Mouse (Mus musculus) MEL (cell line): ENCODE measurements around the gene Il27ra. TPM values are rescaled to one million over a fixed set of nuclear protein-coding genes. Genes with fewer than 3 reads are reported as not detected.

ENCODE experiments used
- DNase-seq: peaks from one replicate; pipeline ENCODE4 v3.0.0; 2011; ENCODE audit warnings: low read depth, low spot score
- H3K27ac ChIP-seq: 2 replicates; pipeline ENCODE4 v1.5.1; 2012; ENCODE audit warnings: low read depth, mild to moderate bottlenecking, control low read depth, low read length, moderate library complexity; ENCODE audit not compliant: control insufficient read depth
- H3K27me3 ChIP-seq, 2 experiments: fragments of 150-350 bp in 1 of 2; sonication (generic) in 1 of 2; 2 replicates each; pipeline ENCODE4 v1.6.1; 2012; ENCODE audit warnings: low read length in 2 of 2, mild to moderate bottlenecking in 2 of 2, improper control_type of control experiment in 1 of 2, moderate library complexity in 1 of 2; ENCODE audit not compliant: insufficient read depth in 2 of 2, control insufficient read depth in 1 of 2
- H3K36me3 ChIP-seq, 2 experiments: 2 replicates each; pipeline ENCODE4 v1.6.1; 2012 to 2014; ENCODE audit warnings: low read length in 2 of 2, improper control_type of control experiment in 1 of 2, inconsistent platforms in 1 of 2, mild to moderate bottlenecking in 1 of 2; ENCODE audit not compliant: insufficient read depth in 2 of 2, control insufficient read depth in 1 of 2
- H3K4me1 ChIP-seq, 2 experiments: fragments of 150-350 bp in 1 of 2; sonication (generic) in 1 of 2; 2 replicates each; pipeline ENCODE4 v1.6.1; 2012; ENCODE audit warnings: low read length in 2 of 2, improper control_type of control experiment in 1 of 2, mild to moderate bottlenecking in 1 of 2; ENCODE audit not compliant: insufficient read depth in 2 of 2, control insufficient read depth in 1 of 2
- H3K4me3 ChIP-seq, 2 experiments: fragments of 150-350 bp in 1 of 2; sonication (generic) in 1 of 2; 2 replicates each; pipeline ENCODE4 v1.5.1; 2012; ENCODE audit warnings: low read depth in 2 of 2, low read length in 2 of 2, mild to moderate bottlenecking in 2 of 2, moderate library complexity in 2 of 2, control low read depth in 1 of 2, improper control_type of control experiment in 1 of 2; ENCODE audit not compliant: control insufficient read depth in 1 of 2, insufficient read depth in 1 of 2
- H3K79me2 ChIP-seq: 2 replicates; pipeline ENCODE4 v1.6.1; 2012; ENCODE audit warnings: mild to moderate bottlenecking, low read length, moderate library complexity; ENCODE audit not compliant: control insufficient read depth, poor library complexity, insufficient read depth
- H3K9ac ChIP-seq: 2 replicates; pipeline ENCODE4 v1.6.1; 2012; ENCODE audit warnings: low read depth, mild to moderate bottlenecking, control low read depth, low read length, moderate library complexity; ENCODE audit not compliant: control insufficient read depth, poor library complexity, severe bottlenecking
- H3K9me3 ChIP-seq: fragments of 150-350 bp; sonication (generic); replicated peaks from 2 replicates; pipeline ENCODE4 v1.6.1; 2012; ENCODE audit warnings: mild to moderate bottlenecking, low read length, improper control_type of control experiment, moderate library complexity; ENCODE audit not compliant: insufficient read depth
- BHLHE40 ChIP-seq: IDR thresholded peaks from 2 replicates; pipeline ENCODE4 v1.6.1; 2012; ENCODE audit warnings: low read depth, mild to moderate bottlenecking, inconsistent platforms, low read length, improper control_type of control experiment, borderline replicate concordance
- CHD1 ChIP-seq: IDR thresholded peaks from 2 replicates; pipeline ENCODE4 v1.6.1; 2012; ENCODE audit warnings: low read depth, mild to moderate bottlenecking, inconsistent platforms, low read length, improper control_type of control experiment
- CHD2 ChIP-seq: IDR thresholded peaks from 2 replicates; pipeline ENCODE4 v1.6.1; 2011; ENCODE audit warnings: low read length, improper control_type of control experiment
- CTCF ChIP-seq, 3 experiments: IDR thresholded peaks in 2 of 3; conservative IDR thresholded peaks in 1 of 3; 2 replicates each; pipeline ENCODE4 v1.5.1; 2011 to 2012; ENCODE audit warnings: low read length in 3 of 3, low read depth in 2 of 3, mild to moderate bottlenecking in 2 of 3, improper control_type of control experiment in 1 of 3, inconsistent platforms in 1 of 3, mixed read lengths in 1 of 3, moderate library complexity in 1 of 3; ENCODE audit not compliant: control insufficient read depth in 1 of 3, insufficient read depth in 1 of 3, poor library complexity in 1 of 3, severe bottlenecking in 1 of 3
- E2F4 ChIP-seq: IDR thresholded peaks from 2 replicates; pipeline ENCODE4 v1.6.1; 2011; ENCODE audit warnings: low read depth, low read length, improper control_type of control experiment, borderline replicate concordance
- ELF1 ChIP-seq: IDR thresholded peaks from 2 replicates; pipeline ENCODE4 v1.6.1; 2014; ENCODE audit warnings: low read depth, mild to moderate bottlenecking, inconsistent platforms, low read length, improper control_type of control experiment, moderate library complexity
- EP300 ChIP-seq, 2 experiments: IDR thresholded peaks; 2 replicates each; pipeline ENCODE4 v1.6.1; 2011; ENCODE audit warnings: improper control_type of control experiment in 2 of 2, low read length in 2 of 2, low read depth in 1 of 2, mild to moderate bottlenecking in 1 of 2
- ETS1 ChIP-seq: IDR thresholded peaks from 2 replicates; pipeline ENCODE4 v1.6.1; 2012; ENCODE audit warnings: low read depth, mild to moderate bottlenecking, inconsistent platforms, low read length, improper control_type of control experiment, moderate library complexity
- GABPA ChIP-seq: IDR thresholded peaks from 2 replicates; pipeline ENCODE4 v1.6.1; 2012; ENCODE audit warnings: low read depth, mild to moderate bottlenecking, inconsistent platforms, low read length, improper control_type of control experiment, moderate library complexity
- GATA1 ChIP-seq: IDR thresholded peaks from 2 replicates; pipeline ENCODE4 v1.6.1; 2011; ENCODE audit warnings: low read depth, low read length, improper control_type of control experiment
- HCFC1 ChIP-seq: IDR thresholded peaks from 2 replicates; pipeline ENCODE4 v1.6.1; 2012; ENCODE audit warnings: low read depth, mild to moderate bottlenecking, inconsistent platforms, low read length, improper control_type of control experiment, moderate library complexity
- JUND ChIP-seq: IDR thresholded peaks from 2 replicates; pipeline ENCODE4 v1.6.1; 2011; ENCODE audit warnings: low read depth, mild to moderate bottlenecking, improper control_type of control experiment, low read length
- KAT2A ChIP-seq: conservative IDR thresholded peaks from 2 replicates; pipeline ENCODE4 v1.6.1; 2012; ENCODE audit warnings: low read depth, low read length, improper control_type of control experiment, inconsistent platforms
- MAFK ChIP-seq: IDR thresholded peaks from 2 replicates; pipeline ENCODE4 v1.6.1; 2011; ENCODE audit warnings: low read depth, mild to moderate bottlenecking, low read length, improper control_type of control experiment, borderline replicate concordance
- MAX ChIP-seq: IDR thresholded peaks from 2 replicates; pipeline ENCODE4 v1.6.1; 2011; ENCODE audit warnings: low read length, improper control_type of control experiment
- MAZ ChIP-seq: IDR thresholded peaks from 2 replicates; pipeline ENCODE4 v1.6.1; 2012; ENCODE audit warnings: low read depth, mild to moderate bottlenecking, inconsistent platforms, low read length, improper control_type of control experiment
- MEF2A ChIP-seq: IDR thresholded peaks from 2 replicates; pipeline ENCODE4 v1.6.1; 2014; ENCODE audit warnings: low read depth, mild to moderate bottlenecking, inconsistent platforms, low read length, improper control_type of control experiment; ENCODE audit not compliant: poor library complexity, insufficient replicate concordance, severe bottlenecking; ENCODE audit errors: extremely low read depth
- MXI1 ChIP-seq: IDR thresholded peaks from 2 replicates; pipeline ENCODE4 v1.6.1; 2011; ENCODE audit warnings: mild to moderate bottlenecking, low read depth, low read length, improper control_type of control experiment
- MYB ChIP-seq: IDR thresholded peaks from 2 replicates; pipeline ENCODE4 v1.6.1; 2011; ENCODE audit warnings: mild to moderate bottlenecking, low read depth, low read length, improper control_type of control experiment
- NELFE ChIP-seq: IDR thresholded peaks from 2 replicates; pipeline ENCODE4 v1.6.1; 2011; ENCODE audit warnings: low read depth, low read length, improper control_type of control experiment
- NRF1 ChIP-seq: IDR thresholded peaks from 2 replicates; pipeline ENCODE4 v1.6.1; 2014; ENCODE audit warnings: low read depth, mild to moderate bottlenecking, inconsistent platforms, low read length, improper control_type of control experiment, moderate library complexity; ENCODE audit not compliant: poor library complexity, insufficient read depth, severe bottlenecking
- POLR2A ChIP-seq, 2 experiments: IDR thresholded peaks; 2 replicates each; pipeline ENCODE4 v1.6.1; 2011 to 2012; ENCODE audit warnings: low read length in 2 of 2, mild to moderate bottlenecking in 2 of 2, control low read depth in 1 of 2, improper control_type of control experiment in 1 of 2, low read depth in 1 of 2, moderate library complexity in 1 of 2; ENCODE audit not compliant: control insufficient read depth in 1 of 2, insufficient read depth in 1 of 2, poor library complexity in 1 of 2
- POLR2AphosphoS2 ChIP-seq: IDR thresholded peaks from 2 replicates; pipeline ENCODE4 v1.6.1; 2011; ENCODE audit warnings: low read length, improper control_type of control experiment
- POLR2AphosphoS5 ChIP-seq: IDR thresholded peaks from 2 replicates; pipeline ENCODE4 v1.6.1; 2012; ENCODE audit warnings: low read depth, borderline replicate concordance, mild to moderate bottlenecking, inconsistent platforms, low read length, moderate library complexity, mixed read lengths
- RAD21 ChIP-seq: IDR thresholded peaks from 2 replicates; pipeline ENCODE4 v1.6.1; 2011; ENCODE audit warnings: mild to moderate bottlenecking, low read depth, low read length, improper control_type of control experiment
- RCOR1 ChIP-seq: IDR thresholded peaks from 2 replicates; pipeline ENCODE4 v1.6.1; 2012; ENCODE audit warnings: low read depth, mild to moderate bottlenecking, inconsistent platforms, low read length, improper control_type of control experiment
- SIN3A ChIP-seq: IDR thresholded peaks from 2 replicates; pipeline ENCODE4 v1.6.1; 2012; ENCODE audit warnings: low read length, improper control_type of control experiment, inconsistent platforms
- SMC3 ChIP-seq: IDR thresholded peaks from 2 replicates; pipeline ENCODE4 v1.6.1; 2011; ENCODE audit warnings: low read depth, low read length, improper control_type of control experiment
- TAL1 ChIP-seq: IDR thresholded peaks from 2 replicates; pipeline ENCODE4 v1.6.1; 2012; ENCODE audit warnings: mild to moderate bottlenecking, inconsistent platforms, low read length, moderate library complexity, mixed read lengths
- TBP ChIP-seq: IDR thresholded peaks from 2 replicates; pipeline ENCODE4 v1.8.0; 2011; ENCODE audit warnings: low read depth, low read length, improper control_type of control experiment
- TCF12 ChIP-seq: IDR thresholded peaks from 2 replicates; pipeline ENCODE4 v1.6.1; 2014; ENCODE audit warnings: low read depth, mild to moderate bottlenecking, inconsistent platforms, low read length, improper control_type of control experiment, moderate library complexity
- UBTF ChIP-seq: IDR thresholded peaks from 2 replicates; pipeline ENCODE4 v1.6.1; 2012; ENCODE audit warnings: low read depth, mild to moderate bottlenecking, inconsistent platforms, low read length, improper control_type of control experiment, moderate library complexity, borderline replicate concordance; ENCODE audit not compliant: insufficient read depth
- USF2 ChIP-seq, 2 experiments: IDR thresholded peaks; 2 replicates each; pipeline ENCODE4 v1.6.1; 2011 to 2012; ENCODE audit warnings: improper control_type of control experiment in 2 of 2, low read length in 2 of 2, borderline replicate concordance in 1 of 2, inconsistent platforms in 1 of 2, low read depth in 1 of 2, mild to moderate bottlenecking in 1 of 2; ENCODE audit not compliant: insufficient read depth in 1 of 2
- ZC3H11A ChIP-seq: IDR thresholded peaks from 2 replicates; pipeline ENCODE4 v1.6.1; 2012; ENCODE audit warnings: low read depth, mild to moderate bottlenecking, inconsistent platforms, low read length, improper control_type of control experiment
- ZMIZ1 ChIP-seq: IDR thresholded peaks from 2 replicates; pipeline ENCODE4 v1.6.1; 2012; ENCODE audit warnings: low read depth, mild to moderate bottlenecking, inconsistent platforms, low read length, improper control_type of control experiment, moderate library complexity
- ZNF384 ChIP-seq: IDR thresholded peaks from 2 replicates; pipeline ENCODE4 v1.6.1; 2012; ENCODE audit warnings: low read depth, mild to moderate bottlenecking, inconsistent platforms, low read length, improper control_type of control experiment
- polyA plus RNA-seq, 2 experiments: library from polyadenylated mRNA; stranded (reverse) in 1 of 2; unstranded in 1 of 2; fragments of >175 nt in 1 of 2; fragments of >200 nt in 1 of 2; gene quantifications; 2 replicates each; pipeline versions ENCODE4 v1.2.1 to v1.2.4; 2012; ENCODE audit warnings: low replicate concordance in 2 of 2, low read depth in 1 of 2; ENCODE audit not compliant: insufficient read length in 2 of 2, insufficient read depth in 1 of 2, missing spikeins in 1 of 2
- total RNA-seq: library from RNA; depleted of rRNA; stranded (reverse); fragments of 300-350 nt; gene quantifications from 2 replicates; pipeline ENCODE4 v1.2.3, GENCODE M21; 2012

Il27ra gene
- total and polyA plus RNA-seq, 3 experiments = 31.8 to 38.5 TPM; not detected in 1

DNA sequence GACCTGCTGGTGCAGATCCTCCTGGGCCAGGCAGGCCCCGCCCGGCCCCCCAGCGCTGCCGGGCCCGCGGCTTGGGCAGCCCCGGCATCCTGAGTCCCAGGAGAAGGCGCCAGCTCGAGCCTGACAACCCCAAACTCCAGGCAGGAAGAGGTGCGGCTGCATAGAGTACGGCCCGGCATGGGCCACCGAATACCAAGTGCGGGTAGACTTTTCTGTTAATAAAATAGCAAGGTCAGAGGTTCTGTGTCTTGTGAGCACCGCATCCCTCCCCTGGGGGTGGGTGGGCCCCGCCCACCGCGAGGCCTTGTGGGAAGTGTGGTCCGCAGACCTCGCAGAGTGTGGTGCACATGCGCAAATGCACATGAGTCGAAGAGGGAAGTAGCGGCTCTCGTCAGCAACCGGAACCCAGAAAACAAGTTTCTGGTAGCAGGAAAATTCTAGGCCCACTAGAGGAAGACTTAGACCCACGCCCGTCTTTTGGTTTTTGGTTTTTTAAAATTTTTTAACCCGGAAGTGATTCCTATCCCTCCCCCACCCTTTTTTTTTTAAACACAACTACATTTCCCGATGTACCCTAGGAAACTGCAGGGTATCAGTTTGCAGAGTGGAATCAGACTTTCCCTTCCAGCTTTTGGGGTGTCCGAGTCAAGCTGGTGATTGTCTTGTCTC lies 37.7 kb downstream of the Il27ra start:
- peaks cover 3 to 16% of the 10 kb centered on the region in 2 experiments; a peak in 2 of 4 replicates for H3K36me3 ChIP-seq
- no peaks in the 10 kb centered on the region for H3K9me3 ChIP-seq
- H3K4me3 ChIP-seq = peak overlapping the region; percentile 65 to 76
- H3K27me3 ChIP-seq = no peaks in the 10 kb centered on the region
- H3K79me2 ChIP-seq = peaks cover 2% of the 10 kb centered on the region
- peaks cover 4 to 19% of the 10 kb centered on the region in 2 experiments; a peak in 3 of 4 replicates for H3K4me1 ChIP-seq
- DNase-seq = peak; percentile 98
- peak overlapping the region; percentile 76 for H3K27ac ChIP-seq
- peak overlapping the region; percentile 78 for H3K9ac ChIP-seq
- no peak for TF ChIP-seq POLR2AphosphoS5
- peak; percentile 52 for TF ChIP-seq TCF12
- TF ChIP-seq GABPA = no peak
- peak; percentile 88 for TF ChIP-seq NRF1
- TF ChIP-seq ELF1 = peak; percentile 91
- no peak for TF ChIP-seq JUND
- peak; percentile 70 for TF ChIP-seq POLR2AphosphoS2
- no peak for TF ChIP-seq BHLHE40
- TF ChIP-seq ZNF384 = peak; percentile 93
- TF ChIP-seq POLR2A (IDR thresholded peaks at IDR 0.05; ENCODE audit: control insufficient read depth in 1 of 2, insufficient read depth in 1 of 2, low read depth in 1 of 2, low read length in 2 of 2, poor library complexity in 1 of 2) = peak in 1 of 2 experiments; percentile 72; a peak in 2 of 4 replicates
- TF ChIP-seq RAD21 = no peak
- TF ChIP-seq CHD2 = peak; percentile 41; the same call in 1 of the 2 replicates
- no peak for TF ChIP-seq MAFK
- peak in 1 of 2 experiments; percentile 19; a peak in 2 of 4 replicates for TF ChIP-seq EP300 (IDR thresholded peaks at IDR 0.05; ENCODE audit: low read depth in 1 of 2, low read length in 2 of 2)
- no peak for TF ChIP-seq E2F4
- TF ChIP-seq CHD1 = 0 out of 2 replicates have a peak, but pooled peaks have one; percentile 80
- no peak for TF ChIP-seq UBTF
- TF ChIP-seq GATA1 = no peak
- peak; percentile 68 for TF ChIP-seq TBP
- TF ChIP-seq USF2 (IDR thresholded peaks at IDR 0.05; ENCODE audit: borderline replicate concordance in 1 of 2, insufficient read depth in 1 of 2, low read depth in 1 of 2, low read length in 2 of 2) = no peak
- peak; percentile 76; the same call in 1 of the 2 replicates for TF ChIP-seq KAT2A
- TF ChIP-seq MXI1 = peak; percentile 64
- TF ChIP-seq HCFC1 = peak; percentile 96
- TF ChIP-seq NELFE = peak; percentile 74
- no peak for TF ChIP-seq MEF2A
- TF ChIP-seq ETS1 = peak; percentile 17; the same call in 1 of the 2 replicates
- TF ChIP-seq CTCF (IDR thresholded peaks at IDR 0.05 in 2 of 3, conservative IDR thresholded peaks at IDR 0.05 in 1 of 3; ENCODE audit: control insufficient read depth in 1 of 3, insufficient read depth in 1 of 3, low read depth in 2 of 3, low read length in 3 of 3, poor library complexity in 1 of 3, severe bottlenecking in 1 of 3) = no peak
- TF ChIP-seq SMC3 = no peak
- TF ChIP-seq RCOR1 = no peak
- TF ChIP-seq ZC3H11A = no peak
- TF ChIP-seq TAL1 = no peak
- TF ChIP-seq SIN3A = peak; percentile 90
- peak; percentile 70 for TF ChIP-seq ZMIZ1
- peak; percentile 76 for TF ChIP-seq MAX
- no peak for TF ChIP-seq MYB
- peak; percentile 98; the same call in 1 of the 2 replicates for TF ChIP-seq MAZ
